Mouse (Mus musculus) limb, embryonic 12.5 days (tissue): ENCODE results near the gene Kpna3. TPM values are rescaled to one million over a fixed set of nuclear protein-coding genes. Genes with fewer than 3 reads are reported as not detected.
"Not testable (repeated sequence)": the region's sequence is repeated elsewhere in the genome, so short reads cannot be mapped to it uniquely, and the experiment has no call there.

Source experiments
- ATAC-seq: fragments of 200-750 bp; cut with Nextera tagmentation; 2 replicates; pipeline ENCODE4 v1.8.0; 2017; ENCODE audit warnings: low read depth, moderate TSS enrichment; ENCODE audit not compliant: insufficient number of reproducible peaks, insufficient read depth, low FRiP score, low TSS enrichment
- H3K27ac ChIP-seq: fragments of 300-500 bp; sonication (generic); 2 replicates; pipeline ENCODE4 v1.5.1; 2016; ENCODE audit warnings: mild to moderate bottlenecking, moderate library complexity
- H3K27me3 ChIP-seq: fragments of 300-500 bp; sonication (generic); 2 replicates; pipeline ENCODE4 v1.6.1; 2016; ENCODE audit warnings: mild to moderate bottlenecking, moderate library complexity
- H3K36me3 ChIP-seq: fragments of 300-500 bp; sonication (generic); 2 replicates; pipeline ENCODE4 v1.6.1; 2016; ENCODE audit warnings: mild to moderate bottlenecking, moderate library complexity
- H3K4me1 ChIP-seq: fragments of 300-500 bp; sonication (generic); replicated peaks from 2 replicates; pipeline ENCODE4 v1.6.1; 2016
- H3K4me2 ChIP-seq: fragments of 300-500 bp; sonication (generic); 2 replicates; pipeline ENCODE4 v1.6.1; 2016; ENCODE audit warnings: mild to moderate bottlenecking, moderate library complexity
- H3K4me3 ChIP-seq: fragments of 300-500 bp; sonication (generic); replicated peaks from 2 replicates; pipeline ENCODE4 v1.5.1; 2016; ENCODE audit warnings: mild to moderate bottlenecking
- H3K9ac ChIP-seq: fragments of 300-500 bp; sonication (generic); replicated peaks from 2 replicates; pipeline ENCODE4 v1.6.1; 2016; ENCODE audit warnings: mild to moderate bottlenecking, moderate library complexity
- H3K9me3 ChIP-seq: fragments of 300-500 bp; sonication (generic); 2 replicates; pipeline ENCODE4 v1.6.1; 2016; ENCODE audit warnings: mild to moderate bottlenecking, moderate library complexity
- WGBS: fragments of 180-500 bp; shearing (Covaris S2); methylation state at CpG from one replicate; pipeline ENCODE4 v1.1.7; 2016; 5-methylcytosine and 5-hydroxymethylcytosine counted together
- polyA plus RNA-seq: library from polyadenylated mRNA; unstranded; fragments of >200 nt; fragmentation: Nextera tagmentation; extraction: Ambion mirVana; gene quantifications from 2 replicates; pipeline ENCODE4 v1.2.1, GENCODE M21; 2016

Gene Kpna3
- polyA plus RNA-seq, 1 experiment from 2014 or later = 64.8 TPM

GRCm38 (mm10) chr14:61428126-61428787, 11.4 kb downstream of the Kpna3 start:
- H3K27ac ChIP-seq = no peak overlapping the region
- ATAC-seq = no peak
- no peaks in the 10 kb centered on the region for H3K9me3 ChIP-seq

GRCm38 (mm10) chr14:61427095-61427494, 12.6 kb downstream of the Kpna3 start:
- ATAC-seq = not testable (repeated sequence)

More at GRCm38 (mm10) chr14:61428126-61428787, 11.4 kb downstream of the Kpna3 start:
- 72% methylated on average over 3 of the region's 3 CpGs for WGBS
- Histone ChIP-seq H3K36me3 (0 out of 2 replicates have a peak, but pooled peaks cover 4% of the 10 kb centered on the region), H3K9ac (no peak overlapping the region), H3K4me3 (no peak overlapping the region), H3K4me1 (peaks cover 7% of the 10 kb centered on the region), H3K4me2 (no peak overlapping the region), H3K27me3 (no peaks in the 10 kb centered on the region)

GRCm38 (mm10) chr14:61425080-61425665, 14.5 kb downstream of the Kpna3 start:
- ATAC-seq = no peak

More at GRCm38 (mm10) chr14:61427095-61427494, 12.6 kb downstream of the Kpna3 start:
- H3K4me1 ChIP-seq, H3K27me3 ChIP-seq, H3K9ac ChIP-seq, H3K9me3 ChIP-seq, H3K4me3 ChIP-seq, H3K4me2 ChIP-seq, H3K36me3 ChIP-seq, H3K27ac ChIP-seq: not testable (repeated sequence)
- 31% methylated on average over 5 of the region's 8 CpGs for WGBS

GRCm38 (mm10) chr14:61415719-61416118, 24.0 kb downstream of the Kpna3 start:
- no peak for ATAC-seq
- Histone ChIP-seq H3K4me3 (no peak overlapping the region), H3K4me2 (no peak overlapping the region), H3K36me3 (no peaks in the 10 kb centered on the region), H3K27me3 (no peaks in the 10 kb centered on the region), H3K9ac (no peak overlapping the region), H3K9me3 (no peaks in the 10 kb centered on the region), H3K27ac (no peak overlapping the region), H3K4me1 (no peaks in the 10 kb centered on the region)
- 94% methylated on average over 4 of the region's 4 CpGs for WGBS

More at GRCm38 (mm10) chr14:61425080-61425665, 14.5 kb downstream of the Kpna3 start:
- H3K4me2 ChIP-seq = no peak overlapping the region
- H3K27ac ChIP-seq = no peak overlapping the region
- H3K4me3 ChIP-seq = no peak overlapping the region
- H3K27me3 ChIP-seq = no peaks in the 10 kb centered on the region
- H3K9me3 ChIP-seq = no peaks in the 10 kb centered on the region
- no peaks in the 10 kb centered on the region for H3K36me3 ChIP-seq
- WGBS = 93% methylated on average over 2 of the region's 2 CpGs
- H3K9ac ChIP-seq = no peak overlapping the region
- peaks cover 7% of the 10 kb centered on the region for H3K4me1 ChIP-seq

- WGBS = 75% methylated on average over 5 of the region's 5 CpGs
- no peaks in the 10 kb centered on the region for H3K27me3 ChIP-seq
- no peak overlapping the region for H3K4me2 ChIP-seq
- no peak for ATAC-seq
- no peaks in the 10 kb centered on the region for H3K4me1 ChIP-seq
- H3K4me3 ChIP-seq = no peak overlapping the region
- no peak overlapping the region for H3K9ac ChIP-seq
- no peaks in the 10 kb centered on the region for H3K9me3 ChIP-seq
- H3K27ac ChIP-seq = no peak overlapping the region
- no peaks in the 10 kb centered on the region for H3K36me3 ChIP-seq
These were observed 24.4 kb downstream of the Kpna3 start for GRCm38 (mm10) chr14:61415311-61415710.

GRCm38 (mm10) chr14:61414808-61415207, 24.9 kb downstream of the Kpna3 start:
- no peak for ATAC-seq
- H3K27me3 ChIP-seq = no peaks in the 10 kb centered on the region
- H3K9me3 ChIP-seq = no peaks in the 10 kb centered on the region
- no peak overlapping the region for H3K27ac ChIP-seq
- H3K4me1 ChIP-seq = no peaks in the 10 kb centered on the region
- 42% methylated on average over 1 of the region's 1 CpGs for WGBS
- H3K9ac ChIP-seq = no peak overlapping the region
- H3K4me3 ChIP-seq = no peak overlapping the region
- H3K36me3 ChIP-seq = no peaks in the 10 kb centered on the region
- no peak overlapping the region for H3K4me2 ChIP-seq

- H3K4me2 ChIP-seq = no peak overlapping the region
- 69% methylated on average over 5 of the region's 5 CpGs for WGBS
- no peak for ATAC-seq
These were observed 25.5 kb downstream of the Kpna3 start for GRCm38 (mm10) chr14:61414199-61414598.

GRCm38 (mm10) chr14:61413686-61414085, 26.0 kb downstream of the Kpna3 start:
- no peaks in the 10 kb centered on the region for H3K9me3 ChIP-seq
- no peak overlapping the region for H3K4me2 ChIP-seq
- no peaks in the 10 kb centered on the region for H3K36me3 ChIP-seq
- no peaks in the 10 kb centered on the region for H3K27me3 ChIP-seq
- WGBS = 80% methylated on average over 3 of the region's 3 CpGs
- H3K4me3 ChIP-seq = no peak overlapping the region
- H3K9ac ChIP-seq = no peak overlapping the region
- no peak overlapping the region for H3K27ac ChIP-seq
- H3K4me1 ChIP-seq = no peaks in the 10 kb centered on the region
- no peak for ATAC-seq

More at GRCm38 (mm10) chr14:61414199-61414598, 25.5 kb downstream of the Kpna3 start:
- Histone ChIP-seq H3K4me3 (no peak overlapping the region), H3K4me1 (no peaks in the 10 kb centered on the region), H3K9ac (no peak overlapping the region), H3K27ac (no peak overlapping the region), H3K27me3 (no peaks in the 10 kb centered on the region), H3K36me3 (no peaks in the 10 kb centered on the region), H3K9me3 (no peaks in the 10 kb centered on the region)

GRCm38 (mm10) chr14:61410020-61410419, 29.7 kb downstream of the Kpna3 start:
- H3K36me3 ChIP-seq = no peaks in the 10 kb centered on the region
- H3K9ac ChIP-seq = no peak overlapping the region
- H3K27ac ChIP-seq = no peak overlapping the region
- H3K27me3 ChIP-seq = no peaks in the 10 kb centered on the region
- no peaks in the 10 kb centered on the region for H3K9me3 ChIP-seq
- no peak for ATAC-seq
- H3K4me3 ChIP-seq = no peak overlapping the region
- peaks cover 7% of the 10 kb centered on the region for H3K4me1 ChIP-seq
- WGBS = 67% methylated on average over 2 of the region's 2 CpGs
- H3K4me2 ChIP-seq = no peak overlapping the region

GRCm38 (mm10) chr14:61407055-61407454, 32.6 kb downstream of the Kpna3 start:
- Histone ChIP-seq H3K36me3 (peaks cover 3% of the 10 kb centered on the region; the same call in 1 of the 2 replicates), H3K27ac (no peak overlapping the region)
- 93% methylated on average over 3 of the region's 3 CpGs for WGBS

GRCm38 (mm10) chr14:61405761-61406160, 33.9 kb downstream of the Kpna3 start:
- no peak for ATAC-seq
- H3K4me2 ChIP-seq = no peak overlapping the region
- H3K36me3 ChIP-seq = peaks cover 8% of the 10 kb centered on the region

More at GRCm38 (mm10) chr14:61407055-61407454, 32.6 kb downstream of the Kpna3 start:
- no peaks in the 10 kb centered on the region for H3K27me3 ChIP-seq
- H3K9me3 ChIP-seq = no peaks in the 10 kb centered on the region
- H3K4me1 ChIP-seq = peaks cover 11% of the 10 kb centered on the region
- no peak overlapping the region for H3K9ac ChIP-seq
- no peak overlapping the region for H3K4me2 ChIP-seq
- no peak overlapping the region for H3K4me3 ChIP-seq
- no peak for ATAC-seq

More at GRCm38 (mm10) chr14:61405761-61406160, 33.9 kb downstream of the Kpna3 start:
- Histone ChIP-seq H3K27me3 (no peaks in the 10 kb centered on the region), H3K9me3 (no peaks in the 10 kb centered on the region), H3K9ac (no peak overlapping the region), H3K27ac (no peak overlapping the region), H3K4me1 (peaks cover 11% of the 10 kb centered on the region), H3K4me3 (no peak overlapping the region)
